Mouse (Mus musculus): ENCODE results near the gene Snrnp70.

GRCm38 (mm10) chr7:45406157-45407156 is 10.9 kb upstream of the Snrnp70 start:
- TF ChIP-seq GATA1 (IDR thresholded peaks at IDR 0.05; ENCODE audit: low read length), result no peak
- no peak for TF ChIP-seq TAL1 (IDR thresholded peaks at IDR 0.05; ENCODE audit: low read length)

Data from erythroblast, embryonic 14.5 days (primary cell).